Mouse (Mus musculus): ENCODE data around the gene Lyrm4. TPM values are rescaled to one million over a fixed set of nuclear protein-coding genes. Genes with fewer than 3 reads are reported as not detected.

The Lyrm4 gene
- total and polyA plus RNA-seq, 3 experiments, result 22.6 to 25.4 TPM; not detected in 1

- TF ChIP-seq ZMIZ1 (IDR thresholded peaks at IDR 0.05; ENCODE audit: low read depth, low read length) (no peak), POLR2AphosphoS2 (IDR thresholded peaks at IDR 0.05; ENCODE audit: low read length) (no peak)
Measured at GRCm38 (mm10) chr13:35947354-35948000, 169.8 kb downstream of the Lyrm4 start (continued).

DNA sequence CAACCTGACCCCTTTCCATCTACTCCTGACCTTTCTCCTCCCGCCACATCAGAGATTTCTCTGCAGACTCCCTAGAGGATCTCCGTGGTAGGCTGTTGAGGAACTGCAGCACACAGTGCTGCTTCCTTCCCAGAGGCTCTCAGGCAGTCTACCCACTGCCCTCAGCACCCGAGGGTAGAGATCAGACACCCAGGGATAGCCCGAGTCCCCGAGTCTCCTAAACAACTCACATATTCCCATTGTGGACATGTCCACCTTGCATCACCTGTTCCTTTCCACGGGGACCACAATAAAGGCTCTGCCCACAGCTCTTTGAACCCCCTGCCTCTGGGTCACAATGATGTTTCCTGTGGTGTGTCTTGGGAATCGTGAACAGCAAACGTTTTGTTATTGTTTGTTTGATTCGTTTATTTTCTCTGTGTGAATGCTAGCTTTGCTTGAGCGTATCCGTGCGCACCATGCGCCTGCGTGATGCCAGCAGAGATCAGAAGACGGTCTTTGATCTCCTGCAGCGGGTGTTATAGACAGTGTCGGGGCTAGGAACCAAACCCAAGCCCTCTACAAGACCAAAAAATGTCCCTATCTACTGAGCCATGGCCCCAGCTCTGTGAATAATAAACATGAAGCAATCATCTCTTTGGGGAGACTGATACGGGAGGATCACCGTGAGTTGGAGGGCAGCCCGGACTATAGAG is 170.5 kb downstream of the Lyrm4 start:
- no peaks in the 10 kb centered on the region for H3K79me2 ChIP-seq (ENCODE audit: control insufficient read depth, insufficient read depth, low read length, poor library complexity)
- no peak overlapping the region for H3K9ac ChIP-seq (ENCODE audit: control insufficient read depth, low read depth, low read length, poor library complexity, severe bottlenecking)
- no peaks in the 10 kb centered on the region for H3K36me3 ChIP-seq (ENCODE audit: control insufficient read depth in 1 of 2, insufficient read depth in 2 of 2, low read length in 2 of 2)
- no peak overlapping the region for H3K27ac ChIP-seq (ENCODE audit: control insufficient read depth, low read depth, low read length)
- H3K9me3 ChIP-seq (replicated peaks; ENCODE audit: insufficient read depth, low read length), result no peaks in the 10 kb centered on the region
- H3K4me3 ChIP-seq (ENCODE audit: control insufficient read depth in 1 of 2, insufficient read depth in 1 of 2, low read depth in 2 of 2, low read length in 2 of 2), result no peak overlapping the region
- DNase-seq (ENCODE audit: low read depth, low spot score), result no peak
- TF ChIP-seq EP300 (IDR thresholded peaks at IDR 0.05; ENCODE audit: low read depth in 1 of 2, low read length in 2 of 2) (no peak), NELFE (IDR thresholded peaks at IDR 0.05; ENCODE audit: low read depth, low read length) (no peak), MEF2A (IDR thresholded peaks at IDR 0.05; ENCODE audit: extremely low read depth, insufficient replicate concordance, low read depth, low read length, poor library complexity, severe bottlenecking) (no peak), CTCF (IDR thresholded peaks at IDR 0.05 in 2 of 3, conservative IDR thresholded peaks at IDR 0.05 in 1 of 3; ENCODE audit: control insufficient read depth in 1 of 3, insufficient read depth in 1 of 3, low read depth in 2 of 3, low read length in 3 of 3, poor library complexity in 1 of 3, severe bottlenecking in 1 of 3) (no peak), CHD1 (IDR thresholded peaks at IDR 0.05; ENCODE audit: low read depth, low read length) (no peak), RAD21 (IDR thresholded peaks at IDR 0.05; ENCODE audit: low read depth, low read length) (no peak), SIN3A (IDR thresholded peaks at IDR 0.05; ENCODE audit: low read length) (no peak), POLR2AphosphoS5 (IDR thresholded peaks at IDR 0.05; ENCODE audit: borderline replicate concordance, low read depth, low read length) (no peak), GATA1 (IDR thresholded peaks at IDR 0.05; ENCODE audit: low read depth, low read length) (no peak), USF1 (IDR thresholded peaks at IDR 0.05; ENCODE audit: low read depth, low read length) (no peak), ELF1 (IDR thresholded peaks at IDR 0.05; ENCODE audit: low read depth, low read length) (no peak), TBP (IDR thresholded peaks at IDR 0.05; ENCODE audit: low read depth, low read length) (no peak), MAX (IDR thresholded peaks at IDR 0.05; ENCODE audit: low read length) (no peak), SMC3 (IDR thresholded peaks at IDR 0.05; ENCODE audit: low read depth, low read length) (no peak), MAZ (IDR thresholded peaks at IDR 0.05; ENCODE audit: low read depth, low read length) (no peak), UBTF (IDR thresholded peaks at IDR 0.05; ENCODE audit: borderline replicate concordance, insufficient read depth, low read depth, low read length) (no peak), ZKSCAN1 (IDR thresholded peaks at IDR 0.05; ENCODE audit: low read depth, low read length) (no peak), TAL1 (IDR thresholded peaks at IDR 0.05; ENCODE audit: low read length) (no peak), E2F4 (IDR thresholded peaks at IDR 0.05; ENCODE audit: borderline replicate concordance, low read depth, low read length) (no peak)
- H3K27me3 ChIP-seq (ENCODE audit: control insufficient read depth in 1 of 2, insufficient read depth in 2 of 2, low read length in 2 of 2), result no peaks in the 10 kb centered on the region
- no peaks in the 10 kb centered on the region for H3K4me1 ChIP-seq (ENCODE audit: control insufficient read depth in 1 of 2, insufficient read depth in 2 of 2, low read length in 2 of 2)
